Mouse (Mus musculus) c-Kit-positive CD71-positive TER-119-positive erythroid progenitor cells, embryonic 14.5 days (primary cell): Measurements from ENCODE around the gene Dnah5.

Source experiments
- DNase-seq: peaks from one replicate; pipeline ENCODE4 v3.0.0-alpha.2; 2013; ENCODE audit warnings: low spot score

The Dnah5 gene

DNA sequence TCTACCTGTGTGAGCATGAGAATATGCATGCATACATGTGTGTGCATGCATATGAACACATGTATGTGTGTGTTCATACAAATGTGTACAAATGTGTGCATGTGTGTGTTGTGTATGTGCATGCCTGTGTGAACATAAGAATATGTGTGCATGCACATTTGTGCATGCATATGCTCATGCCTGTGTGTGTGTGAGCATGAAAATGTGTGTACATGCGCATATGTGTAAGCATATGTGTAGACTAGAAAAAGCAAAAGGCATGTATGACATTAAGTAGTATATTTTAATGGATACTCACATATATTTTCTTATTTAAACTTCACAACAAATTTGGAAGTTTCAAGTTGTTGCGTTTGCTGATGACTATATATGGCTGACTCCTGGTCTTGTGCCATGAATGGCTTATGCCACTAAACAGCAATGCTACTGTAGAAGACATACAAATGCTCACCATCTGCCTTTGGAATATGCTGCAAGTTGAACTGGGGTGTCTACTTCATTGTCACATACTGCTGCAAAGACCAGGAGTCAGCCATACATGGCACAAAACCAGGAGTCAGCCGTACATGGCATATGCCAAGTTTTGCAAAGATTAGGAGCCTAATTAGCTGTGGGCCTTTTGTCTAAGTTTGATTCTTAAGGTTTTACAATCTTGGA, 263.2 kb downstream of the Dnah5 start:
- DNase-seq = no peak

DNA sequence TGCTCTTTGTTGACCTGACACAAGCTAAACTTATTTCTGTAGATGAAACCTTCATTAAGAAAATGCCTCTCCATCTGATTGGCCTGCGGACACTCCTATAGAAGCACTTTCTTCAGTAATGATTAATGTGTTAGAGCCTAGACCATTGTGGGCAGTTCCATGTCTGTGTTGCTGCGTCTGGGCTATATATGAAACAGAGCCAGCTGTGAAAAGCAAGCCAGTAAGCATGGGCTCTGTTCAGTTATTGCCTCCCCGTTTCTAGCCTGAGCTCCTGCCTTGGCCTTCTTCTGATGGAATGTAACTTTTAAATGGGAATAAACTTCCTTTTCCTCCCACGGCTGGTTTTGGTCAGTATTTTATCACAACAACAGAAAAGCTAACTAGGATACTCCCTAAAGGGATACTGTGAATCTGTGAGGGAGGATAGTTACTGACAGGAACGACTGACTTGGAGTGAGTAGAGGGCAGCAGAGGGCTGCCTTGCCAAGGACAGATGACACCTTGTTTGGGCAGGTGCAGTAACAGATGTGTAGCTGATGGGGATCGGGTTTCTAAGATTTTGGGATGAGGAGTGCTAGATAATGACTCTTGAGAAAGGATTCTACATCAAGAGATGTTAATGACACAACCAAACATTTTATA, 270.3 kb downstream of the Dnah5 start:
- DNase-seq = no peak

DNA sequence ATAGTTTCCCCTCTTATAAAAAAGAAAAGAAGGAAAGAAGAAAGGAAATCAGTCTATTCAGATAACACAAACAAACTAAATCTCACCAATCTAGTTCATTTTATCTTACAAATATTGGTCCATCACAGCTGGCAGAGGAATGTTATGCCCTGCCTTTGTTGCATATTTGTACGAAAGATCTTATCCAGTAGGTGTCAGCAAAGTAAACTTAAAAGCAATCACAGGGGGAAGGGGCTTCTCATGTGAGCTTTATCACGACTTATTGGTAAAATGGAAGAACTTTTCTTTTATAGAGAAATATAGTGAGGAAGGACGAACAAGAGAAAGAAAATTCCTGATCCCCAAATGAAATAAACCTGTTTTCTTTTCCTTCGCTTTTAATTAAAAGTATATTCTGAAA, 299.3 kb downstream of the Dnah5 start:
- DNase-seq = no peak

DNA sequence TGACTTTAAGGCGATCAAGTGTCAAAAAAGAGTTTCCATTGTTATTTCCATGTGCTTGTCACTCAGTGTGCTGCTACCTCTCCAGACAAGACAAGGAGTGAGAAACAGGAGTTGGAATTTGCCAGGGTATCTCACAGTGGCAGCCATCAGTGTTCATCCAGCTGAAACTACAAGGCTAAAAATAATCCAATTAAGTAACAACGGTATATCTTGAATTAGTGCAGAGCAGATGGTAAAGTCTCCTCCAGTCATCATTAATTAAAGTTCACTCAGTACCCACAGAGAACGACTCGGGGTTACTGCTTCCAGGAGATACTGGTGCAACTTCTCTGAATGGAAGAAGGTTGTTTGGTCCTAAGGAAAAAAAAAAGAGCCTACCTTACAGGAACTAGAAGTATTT, 311.6 kb downstream of the Dnah5 start:
- no peak for DNase-seq
